Mouse (Mus musculus) hematopoietic multipotent progenitor cell, adult 10-12 weeks (in vitro differentiated cells): ENCODE measurements around the gene Cyp2b19. TPM values are rescaled to one million over a fixed set of nuclear protein-coding genes. Genes with fewer than 3 reads are reported as not detected.

ENCODE experiments used
- polyA plus RNA-seq: library from polyadenylated mRNA; stranded (reverse); fragments of >175 nt; gene quantifications from 2 replicates; pipeline ENCODE4 v1.2.3, GENCODE M21; 2012; ENCODE audit warnings: low replicate concordance

The Cyp2b19 gene
- polyA plus RNA-seq = not detected in 2 replicates

DNA sequence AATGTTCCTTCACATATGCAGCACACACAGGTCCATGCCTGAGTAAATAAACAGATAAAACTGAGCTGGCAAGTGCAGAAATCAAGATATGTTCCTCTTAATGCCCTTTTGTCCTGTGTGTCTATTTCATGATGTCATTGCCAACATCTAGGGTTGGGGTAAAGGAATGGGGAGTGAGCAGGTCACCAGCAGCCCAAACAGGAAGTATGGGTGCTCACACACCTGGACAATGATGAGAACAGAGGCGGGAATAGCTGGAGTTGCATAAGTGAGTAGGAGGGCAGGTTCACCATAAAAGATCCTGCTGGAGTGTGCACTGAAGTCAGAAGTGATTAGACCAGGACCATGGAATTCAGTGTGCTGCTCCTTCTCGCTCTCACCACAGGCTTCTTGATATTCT is at the start of gene Cyp2b19:
Gene Cyp2b19, plus strand, starts transcription at position 301 of the 400 bp plus-strand sequence.

DNA sequence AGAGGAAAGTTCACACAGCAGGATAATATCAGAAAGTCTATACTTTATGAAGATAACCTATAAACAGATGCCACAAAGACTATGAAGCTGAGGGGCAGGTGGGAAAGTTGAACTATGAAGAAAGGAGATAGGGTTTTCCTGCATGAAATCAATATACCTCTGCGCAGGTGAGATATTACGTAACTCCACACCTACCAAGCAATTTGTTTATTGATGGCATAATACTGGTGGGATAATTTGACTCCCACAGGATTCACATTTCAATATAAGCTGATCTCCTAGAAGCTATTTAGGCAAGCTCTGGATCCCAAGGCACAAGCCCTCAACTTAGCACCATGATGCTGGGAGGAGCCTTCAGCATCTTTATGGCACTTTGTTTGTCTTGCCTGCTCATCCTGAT is 51.6 kb downstream of the Cyp2b19 start, which contains the start of gene Cyp2g1:
Gene Cyp2g1, plus strand, starts transcription at position 301 of the 400 bp plus-strand sequence.

Other genes with a start within 250 kb of the Cyp2b19 start
- not detected in 2 replicates for gene Nlrp9a, start 222.1 kb upstream of the Cyp2b19 start, polyA plus RNA-seq
- gene Vmn1r185, start 138.7 kb upstream of the Cyp2b19 start, polyA plus RNA-seq = not detected in 2 replicates
- gene Cyp2b23, start 70.7 kb upstream of the Cyp2b19 start, polyA plus RNA-seq = not detected in 2 replicates
- not detected in 2 replicates for gene Cyp2g1, start 51.8 kb downstream of the Cyp2b19 start, polyA plus RNA-seq
- not detected in 2 replicates for gene Cyp2a5, start 78.2 kb downstream of the Cyp2b19 start, polyA plus RNA-seq
- not detected in 2 replicates for gene Cyp2a22, start 182.2 kb downstream of the Cyp2b19 start, polyA plus RNA-seq